1 mouse cellular context compared by ENCODE assay signal in the genomic region with DNA sequence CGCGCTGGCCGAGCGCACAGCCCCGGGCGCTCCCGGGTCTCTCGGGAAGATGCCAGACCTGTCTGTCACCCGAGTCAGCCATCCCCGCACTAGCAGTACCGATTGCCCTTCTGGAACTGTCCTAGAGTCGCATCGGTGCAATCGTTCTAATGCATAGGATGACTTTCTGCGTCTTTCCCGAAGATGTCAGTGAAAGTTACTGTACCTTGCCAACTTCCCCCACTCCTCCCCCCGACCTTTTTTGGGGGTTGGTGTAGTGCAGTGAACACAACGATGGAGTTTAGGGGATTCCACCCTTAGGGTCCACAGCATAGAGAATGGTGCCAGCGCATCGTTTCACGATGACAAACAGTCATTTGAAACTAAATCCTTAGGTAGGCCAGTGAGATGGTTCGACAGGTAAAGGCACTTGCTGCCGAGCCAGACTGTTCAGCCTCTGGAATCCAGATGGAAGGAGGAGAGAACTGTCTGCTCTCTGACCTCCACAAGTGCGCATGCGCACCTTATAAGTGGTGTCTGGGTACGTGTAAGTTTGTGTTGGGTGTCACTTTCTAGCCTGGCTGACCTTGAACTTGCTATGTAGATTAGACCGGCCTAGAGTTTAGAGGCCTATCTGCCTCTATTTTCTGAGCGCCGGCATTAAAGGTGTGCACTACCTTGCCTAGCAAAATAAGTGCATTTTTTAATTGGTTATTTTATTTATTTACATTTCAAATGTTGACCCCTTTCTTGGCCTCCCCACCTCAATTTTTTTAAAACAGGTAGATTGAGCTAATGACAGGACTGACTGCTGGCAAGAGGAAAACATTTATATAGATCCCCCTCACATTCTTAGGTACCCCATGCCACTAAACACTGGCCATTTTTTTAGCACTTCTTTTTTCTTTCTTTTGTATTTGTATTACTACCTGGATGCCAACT.
TF ChIP-seq lines count a peak whose summit lies in the region.

No protein-coding gene starts in this region.

TF ChIP-seq in MEL, 35 proteins besides CTCF, POLR2A, EP300 and RAD21 (continued from another document):
- TF ChIP-seq UBTF (IDR thresholded peaks at IDR 0.05; ENCODE audit: borderline replicate concordance, insufficient read depth, low read depth, low read length): no peak
TF ChIP-seq in MEL: peak in this region for 10.
